21 mouse cellular contexts compared by ENCODE assay signal in the genomic region with DNA sequence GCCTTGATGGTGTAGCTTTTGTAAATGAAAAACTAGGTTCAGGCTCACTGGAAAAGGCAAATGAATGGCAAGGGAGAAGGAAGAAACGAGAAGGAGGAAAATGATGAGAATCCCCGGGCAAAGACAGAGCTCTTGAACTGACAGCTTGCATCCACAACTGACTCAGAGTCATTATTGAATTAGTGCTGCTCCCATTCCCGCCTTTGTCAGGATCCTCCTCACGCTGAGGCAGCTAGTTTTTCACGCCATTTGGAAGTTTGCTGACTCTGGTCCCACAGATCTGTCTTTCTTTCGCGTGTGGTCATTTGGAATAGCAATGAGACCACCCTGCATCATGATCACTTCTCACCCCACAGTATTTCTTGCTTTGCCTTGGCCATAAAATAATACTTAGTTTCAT.
A peak's percentile ranks its signal among the peaks of the same experiment; 100 is the strongest.
DNase-seq lines count a peak whose midpoint lies in the region; ATAC-seq lines count a peak whose summit lies in the region.
"Had no signal": no experiment of that assay in that cellular context is flagged by ENCODE, and none has a peak within 500 bp of the region (broad histone marks: within the 10 kb centered on the region; RNA-seq: fewer than 3 reads in every experiment).

No protein-coding gene starts in this region.

- WGBS in hindbrain, embryonic 11.5 days = 46% methylated on average over 7 of the region's 7 CpGs
- 35% methylated on average over 7 of the region's 7 CpGs for WGBS in hindbrain, embryonic 12.5 days

- no peak overlapping the region for H3K27ac ChIP-seq in hindbrain, embryonic 11.5 days (ENCODE audit: low read depth, low read length)
- H3K27ac ChIP-seq in hindbrain, embryonic 12.5 days = no peak overlapping the region
- H3K27ac ChIP-seq: forebrain, embryonic 13.5 days; hindbrain, embryonic 14.5 days; kidney, embryonic 15.5 days; limb, embryonic 13.5 days; liver, embryonic 13.5 days had no signal

- no peak overlapping the region for H3K9ac ChIP-seq in hindbrain, embryonic 11.5 days (ENCODE audit: low read depth, low read length)
- H3K9ac ChIP-seq in hindbrain, embryonic 12.5 days = no peak overlapping the region
- H3K9ac ChIP-seq: forebrain, embryonic 13.5 days; hindbrain, embryonic 14.5 days; kidney, embryonic 15.5 days; limb, embryonic 13.5 days; liver, embryonic 13.5 days; lung, embryonic 14.5 days had no signal

- H3K27me3 ChIP-seq in hindbrain, embryonic 11.5 days (ENCODE audit: control insufficient read depth, insufficient read depth, low read length) = no peaks in the 10 kb centered on the region
- no peaks in the 10 kb centered on the region for H3K27me3 ChIP-seq in hindbrain, embryonic 12.5 days
- H3K27me3 ChIP-seq: forebrain, embryonic 13.5 days; kidney, embryonic 15.5 days; limb, embryonic 13.5 days; liver, embryonic 13.5 days had no signal

- no peaks in the 10 kb centered on the region for H3K9me3 ChIP-seq in hindbrain, embryonic 11.5 days (ENCODE audit: control insufficient read depth, low read length)
- H3K9me3 ChIP-seq in hindbrain, embryonic 12.5 days (replicated peaks) = no peaks in the 10 kb centered on the region
- H3K9me3 ChIP-seq: forebrain, embryonic 13.5 days; kidney, embryonic 15.5 days; limb, embryonic 13.5 days; liver, embryonic 13.5 days had no signal

- no peaks in the 10 kb centered on the region for H3K36me3 ChIP-seq in hindbrain, embryonic 11.5 days (ENCODE audit: control insufficient read depth, insufficient read depth, low read length)
- H3K36me3 ChIP-seq in hindbrain, embryonic 12.5 days = no peaks in the 10 kb centered on the region
- H3K36me3 ChIP-seq: kidney, embryonic 15.5 days; limb, embryonic 13.5 days; liver, embryonic 13.5 days had no signal

- ATAC-seq in hindbrain, embryonic 11.5 days (ENCODE audit: low FRiP score) = no peak
- ATAC-seq in hindbrain, embryonic 12.5 days (ENCODE audit: low FRiP score) = no peak
- ATAC-seq: forebrain, embryonic 13.5 days; intestine, postnatal 0 days had no signal

- no peaks in the 10 kb centered on the region for H3K4me1 ChIP-seq in hindbrain, embryonic 11.5 days (replicated peaks; ENCODE audit: control insufficient read depth, insufficient read depth, low read length)
- H3K4me1 ChIP-seq in hindbrain, embryonic 12.5 days = no peaks in the 10 kb centered on the region
- H3K4me1 ChIP-seq: forebrain, embryonic 13.5 days; kidney, embryonic 15.5 days; limb, embryonic 13.5 days; liver, embryonic 13.5 days had no signal

- H3K4me2 ChIP-seq in hindbrain, embryonic 11.5 days (replicated peaks; ENCODE audit: low read depth, low read length) = no peak overlapping the region
- no peak overlapping the region for H3K4me2 ChIP-seq in hindbrain, embryonic 12.5 days (replicated peaks)
- H3K4me2 ChIP-seq: forebrain, embryonic 13.5 days; hindbrain, embryonic 14.5 days; kidney, embryonic 15.5 days; limb, embryonic 13.5 days; liver, embryonic 13.5 days; lung, embryonic 14.5 days had no signal

- DNase-seq in hindbrain, embryonic 11.5 days (ENCODE audit: low spot score) = peak; percentile 4
- peak; percentile 42 for DNase-seq in brain, adult 2 months (ENCODE audit: low read depth, low spot score)
- peak; percentile 21 to 43 for DNase-seq in cerebellum, adult 18-20 months
- DNase-seq in cerebellum, postnatal 25 days = peak; percentile 15 to 20
- no peak for DNase-seq in lung, postnatal 4 days
- no peak for DNase-seq in kidney, postnatal 36 days
- DNase-seq in spleen, adult 12 weeks (ENCODE audit: low spot score) = no peak
- DNase-seq: adrenal gland, postnatal 14 days; gastrocnemius, postnatal 36 days; liver, embryonic 13.5 days; lung, embryonic 14.5 days; lung, postnatal 36 days; spleen, adult 18-20 months; thymus, postnatal 36 days had no signal

- H3K4me3 ChIP-seq in hindbrain, embryonic 11.5 days (ENCODE audit: low read depth, low read length) = no peak overlapping the region
- no peak overlapping the region for H3K4me3 ChIP-seq in hindbrain, embryonic 12.5 days
- H3K4me3 ChIP-seq: erythroblast, embryonic 14.5 days; forebrain, embryonic 13.5 days; kidney, embryonic 15.5 days; limb, embryonic 13.5 days; liver, embryonic 13.5 days had no signal

Comparison
In these comparisons a context has a peak if more than half of its experiments do, and no peak if none do; other contexts are left out.
1. DNase-seq: peak in hindbrain, embryonic 11.5 days (single experiment), brain, adult 2 months (single experiment), cerebellum, adult 18-20 months (2 of 2) and cerebellum, postnatal 25 days (2 of 2); none in lung, postnatal 4 days (0 of 2), kidney, postnatal 36 days (0 of 2) and spleen, adult 12 weeks (single experiment).